Mouse (Mus musculus) left cerebral cortex, adult 11 months (tissue): ENCODE measurements around the gene Clock.

Experiments
- DNase-seq: peaks from one replicate; pipeline ENCODE4 v3.0.0; 2022; ENCODE audit warnings: low spot score

The Clock gene

GRCm38 (mm10) chr5:76304452-76305341 is at the start of gene Clock:
TSS of gene Clock (minus strand) at chr5:76304792.
- peak; percentile 86 for DNase-seq

DNA sequence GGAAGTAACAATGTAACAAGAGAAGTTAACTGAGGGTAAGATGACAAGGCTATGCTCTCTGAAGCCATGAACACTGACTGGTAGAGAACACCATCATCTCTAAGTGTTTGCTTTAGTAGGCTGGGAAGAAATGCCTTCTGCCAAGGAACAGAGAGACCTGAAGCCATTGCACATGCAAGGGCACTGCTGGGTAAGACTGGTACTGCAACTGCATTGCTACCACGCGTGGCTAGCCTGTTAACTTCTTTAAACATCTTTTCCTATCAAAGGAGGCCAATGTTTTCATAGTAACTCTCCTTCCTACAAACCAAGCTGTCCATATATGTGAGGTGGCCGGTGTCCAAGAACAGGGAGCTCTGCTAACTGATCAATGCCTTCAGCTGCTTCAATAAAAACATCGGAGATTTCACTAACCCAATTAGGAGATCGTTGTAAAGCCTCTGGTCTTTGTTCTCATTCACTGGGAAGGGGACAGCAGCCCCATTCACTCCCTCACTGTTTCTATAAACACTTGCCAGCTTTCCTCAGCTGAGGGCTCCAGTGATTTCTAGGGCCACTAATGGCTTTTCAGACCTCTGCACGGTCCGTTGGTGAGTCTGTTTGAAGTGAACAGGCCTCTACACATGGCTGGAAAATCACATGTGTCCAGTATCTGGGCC is 47.5 kb upstream of the Clock start:
- no peak for DNase-seq

- no peak for DNase-seq
These were observed 46.9 kb upstream of the Clock start for GRCm38 (mm10) chr5:76351537-76351936.

DNA sequence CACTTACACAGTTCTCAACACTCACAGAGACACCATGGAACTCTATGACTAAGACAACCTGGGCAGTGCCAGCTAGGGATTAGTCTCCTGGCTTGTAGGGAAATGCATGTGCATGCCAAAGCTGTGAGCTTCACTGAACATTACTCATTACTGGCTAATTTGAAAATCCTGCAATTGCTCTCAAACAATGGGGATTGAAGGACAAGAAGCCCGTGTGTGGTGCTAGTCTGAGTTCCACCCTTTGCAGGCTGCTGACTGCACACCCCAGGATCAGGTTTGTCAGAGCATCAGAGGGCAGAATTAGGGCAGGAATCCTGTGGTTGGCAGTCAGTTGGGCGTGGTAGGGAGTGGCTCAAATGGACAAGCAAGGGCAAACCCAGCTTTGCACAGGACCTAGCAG is 41.5 kb upstream of the Clock start:
- no peak for DNase-seq

- DNase-seq, result no peak
These were observed 36.3 kb upstream of the Clock start for GRCm38 (mm10) chr5:76340931-76341330.

DNA sequence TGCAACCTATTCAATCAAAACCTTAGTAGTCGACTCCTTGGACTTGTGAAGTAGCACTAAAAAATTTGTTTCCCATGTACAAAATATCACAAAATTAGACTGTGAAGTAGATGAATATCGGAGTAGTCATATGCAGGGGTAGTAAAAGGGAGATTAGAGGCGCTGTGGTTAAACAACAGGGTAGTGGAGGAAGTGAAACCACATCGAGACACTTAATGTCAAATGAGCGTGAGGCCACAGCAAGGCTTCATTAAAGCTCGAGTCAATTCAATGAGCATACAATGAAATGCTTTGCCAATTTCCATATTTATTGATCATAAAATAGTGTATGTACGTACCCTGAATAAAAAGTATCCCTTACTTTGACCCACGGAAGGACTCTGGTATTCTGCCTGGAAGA is 32.5 kb upstream of the Clock start:
- no peak for DNase-seq

GRCm38 (mm10) chr5:76333833-76334232 is 29.2 kb upstream of the Clock start:
- DNase-seq, result no peak

GRCm38 (mm10) chr5:76330953-76331352 is 26.4 kb upstream of the Clock start, which contains the start of gene Pdcl2:
TSS of gene Pdcl2 (minus strand) at chr5:76331156.
- no peak for DNase-seq

DNA sequence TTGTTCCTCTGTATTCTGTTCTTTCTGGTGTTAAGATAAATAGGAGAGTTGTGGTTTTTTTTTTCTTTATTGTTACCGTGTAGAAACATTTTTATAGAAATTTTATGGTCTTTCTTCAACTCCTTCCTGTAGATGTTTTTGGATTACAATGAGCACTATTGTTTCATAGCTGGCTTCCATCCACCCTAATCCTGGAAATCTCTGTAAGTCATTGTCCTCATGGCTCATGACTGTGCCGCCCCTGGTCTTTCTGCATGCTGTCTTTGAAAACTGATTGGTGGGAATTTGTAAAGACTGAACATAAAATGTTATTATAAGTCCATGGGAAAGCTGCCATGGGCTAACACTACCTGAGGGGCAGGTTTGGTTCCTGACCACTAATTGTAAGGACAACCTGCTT is 22.7 kb upstream of the Clock start:
- DNase-seq, result no peak

GRCm38 (mm10) chr5:76325113-76325512 is 20.5 kb upstream of the Clock start:
- no peak for DNase-seq

GRCm38 (mm10) chr5:76321249-76322196 is 16.9 kb upstream of the Clock start:
- DNase-seq, result no peak

DNA sequence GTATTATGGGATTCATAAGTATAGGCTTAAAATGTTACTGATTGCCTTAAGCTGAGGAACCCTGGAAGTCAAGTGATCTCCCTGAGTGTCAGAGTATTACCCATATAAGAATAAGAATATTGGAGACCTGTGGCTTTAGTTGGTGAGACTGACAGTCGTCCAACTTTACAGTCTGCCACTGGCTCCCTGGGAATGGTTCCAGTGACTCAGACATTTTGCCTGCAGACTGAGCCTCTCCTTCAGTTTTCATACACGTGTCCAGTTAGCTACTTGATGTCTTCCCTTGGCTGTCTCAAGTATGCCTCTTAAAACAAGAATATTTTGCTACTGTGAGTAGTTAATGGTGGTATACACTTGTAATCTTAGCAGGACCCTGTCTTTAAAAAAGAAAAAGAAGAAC is 3.6 kb upstream of the Clock start:
- no peak for DNase-seq

GRCm38 (mm10) chr5:76306261-76306660 is 1.7 kb upstream of the Clock start:
- no peak for DNase-seq

DNA sequence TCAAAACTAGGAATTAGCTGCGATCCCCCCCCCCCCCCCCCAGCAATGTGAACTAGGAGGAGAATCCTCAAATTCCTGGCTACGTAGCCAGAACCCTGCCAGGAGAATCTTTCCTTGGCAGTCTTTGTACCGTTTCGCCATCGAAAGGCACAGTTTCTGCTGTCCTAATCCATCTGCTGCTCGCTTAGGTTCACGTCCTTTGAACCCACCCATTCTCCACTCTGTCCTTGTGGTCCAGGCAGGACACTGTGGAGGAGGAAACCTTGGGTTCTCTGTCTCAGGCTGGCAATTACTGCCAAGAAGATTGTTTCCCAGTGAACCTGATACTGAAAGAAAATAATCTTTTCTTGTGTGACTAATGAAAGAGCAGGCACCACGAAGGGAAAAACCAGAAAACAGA is 1.0 kb upstream of the Clock start:
- DNase-seq, result no peak

- DNase-seq, result peak; percentile 15
These were observed 694 bp downstream of the Clock start for GRCm38 (mm10) chr5:76303745-76304451.

DNA sequence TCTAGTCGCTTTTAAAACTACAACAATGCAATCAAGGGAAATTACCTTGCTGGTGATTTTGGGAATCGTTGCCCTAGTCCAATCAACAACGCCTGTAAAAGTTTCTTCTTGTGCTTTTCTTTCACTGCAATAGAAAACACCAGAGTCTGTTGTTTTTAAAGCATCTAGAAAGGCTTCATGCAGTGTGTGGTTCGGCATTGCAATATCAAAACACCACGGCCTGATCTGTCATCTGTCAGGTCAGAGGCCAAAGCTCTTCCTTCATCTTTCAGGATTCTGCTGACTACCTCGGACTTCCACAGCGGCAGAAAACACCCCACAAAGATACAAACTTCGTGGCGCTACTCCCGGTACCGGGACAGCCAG is 1.2 kb downstream of the Clock start:
- DNase-seq, result no peak

DNA sequence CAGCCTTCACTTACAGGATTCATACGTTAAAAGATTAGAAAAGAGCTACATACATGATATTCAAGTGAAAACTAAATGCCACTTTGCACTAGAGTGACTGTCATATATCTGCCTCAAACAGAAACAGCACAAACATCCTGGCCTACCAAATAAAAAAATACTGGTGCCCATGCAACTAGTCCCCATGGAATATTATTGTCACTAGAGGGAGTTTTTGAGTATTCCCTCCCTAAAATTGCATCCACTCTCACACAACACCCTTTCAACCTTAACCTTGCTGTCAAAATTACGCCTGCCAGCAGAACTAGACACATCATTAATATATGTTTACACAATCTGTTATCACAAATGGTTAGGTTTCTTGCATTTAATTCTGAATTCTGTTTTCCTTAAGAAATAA is 2.6 kb downstream of the Clock start:
- DNase-seq, result no peak

DNA sequence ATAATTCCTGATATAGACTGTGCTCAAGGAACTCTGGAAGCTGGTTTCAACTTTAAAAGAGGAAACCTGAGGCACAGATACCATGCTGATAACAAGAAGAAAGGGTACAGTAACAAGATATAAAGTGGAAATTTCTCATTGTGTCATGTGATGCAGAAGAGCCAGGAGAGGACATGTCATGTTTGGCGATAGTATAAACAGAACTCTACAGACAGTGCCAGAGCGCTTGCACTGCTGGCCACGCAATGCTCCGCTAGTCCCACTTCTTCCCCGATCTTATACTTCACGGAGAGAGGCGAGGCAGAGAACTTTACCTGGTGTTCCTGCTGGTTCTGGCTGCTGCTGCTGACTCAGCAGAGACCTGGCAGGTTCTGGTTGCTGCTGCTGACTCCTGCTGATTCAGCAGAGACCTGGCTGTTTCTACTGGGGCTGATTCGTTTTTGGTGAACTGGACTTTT is 15.3 kb downstream of the Clock start:
- no peak for DNase-seq

DNA sequence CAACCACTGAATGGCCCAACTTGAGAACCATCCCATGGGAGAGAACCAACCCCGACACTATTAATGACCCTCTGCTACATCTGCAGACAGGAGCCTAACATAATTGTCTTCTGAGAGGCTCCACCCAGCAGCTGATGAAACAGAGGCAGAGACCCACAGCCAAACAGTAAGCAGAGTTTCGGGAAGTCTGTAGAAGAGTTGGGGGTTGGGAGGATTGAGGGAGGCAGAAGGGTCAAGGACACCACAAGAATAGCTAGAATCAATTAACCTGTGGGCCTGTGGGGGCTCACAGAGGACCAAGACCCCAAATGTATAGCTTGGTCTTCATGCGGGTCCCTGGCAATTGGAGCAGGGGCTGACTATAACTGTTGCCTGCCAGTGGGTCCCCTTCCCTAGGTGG is 16.3 kb downstream of the Clock start:
- no peak for DNase-seq

DNA sequence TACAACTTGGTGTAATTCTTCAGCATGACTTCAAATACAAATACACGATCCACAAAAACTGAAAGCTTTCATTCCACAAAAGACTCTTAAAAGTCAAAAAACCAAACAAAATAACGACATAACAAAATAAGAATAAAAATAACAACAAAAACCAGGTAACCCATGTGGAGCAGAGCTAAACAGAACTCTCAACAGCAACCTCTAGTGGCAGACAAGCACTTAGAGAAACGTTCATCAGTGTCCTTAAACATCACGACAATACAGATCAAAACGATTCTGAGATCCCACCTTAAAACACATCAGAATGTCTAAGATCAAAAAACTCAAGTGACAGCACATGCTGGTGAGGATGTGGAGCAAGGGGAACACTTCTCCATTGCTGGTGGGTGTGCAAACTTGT is 17.5 kb downstream of the Clock start:
- no peak for DNase-seq

DNA sequence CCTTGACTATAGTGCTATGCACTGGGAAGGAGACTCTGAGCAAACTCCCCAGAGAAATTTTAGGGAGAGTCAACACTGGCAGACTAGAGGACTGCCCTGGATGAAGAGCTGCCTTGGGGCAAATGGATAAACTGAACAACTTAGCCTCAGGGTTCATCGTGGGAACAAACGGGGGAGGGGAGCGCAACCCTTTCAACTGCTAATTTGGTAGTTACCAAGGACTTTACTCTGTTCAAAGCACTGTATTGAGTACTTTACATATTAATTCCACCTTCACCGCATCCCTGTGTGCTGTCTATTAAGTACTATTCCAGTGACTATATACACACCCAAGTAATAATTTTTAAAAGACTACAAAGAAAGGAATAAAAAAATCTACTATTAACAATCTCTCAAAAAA is 18.9 kb downstream of the Clock start:
- DNase-seq, result no peak

- no peak for DNase-seq
These were observed 20.7 kb downstream of the Clock start for GRCm38 (mm10) chr5:76283890-76284289.
